Mouse (Mus musculus) hindbrain, postnatal 0 days (tissue): ENCODE measurements around the gene Mterf2. TPM values are rescaled to one million over a fixed set of nuclear protein-coding genes. Genes with fewer than 3 reads are reported as not detected.

ENCODE experiments used
- ATAC-seq: fragments of 200-750 bp; cut with Nextera tagmentation; 2 replicates; pipeline ENCODE4 v1.8.0; 2017; ENCODE audit warnings: mild to moderate bottlenecking, moderate TSS enrichment, moderate library complexity
- DNase-seq: peaks from one replicate; pipeline ENCODE4 v3.0.0-alpha.2; 2015; ENCODE audit warnings: low spot score
- H3K27ac ChIP-seq: fragments of 300-500 bp; sonication (generic); 2 replicates; pipeline ENCODE4 v1.5.1; 2014; ENCODE audit warnings: mild to moderate bottlenecking
- H3K27me3 ChIP-seq: fragments of 300-500 bp; sonication (generic); 2 replicates; pipeline ENCODE4 v1.6.1; 2014; ENCODE audit warnings: low read length, mixed read lengths; ENCODE audit not compliant: insufficient read depth
- H3K36me3 ChIP-seq: fragments of 300-500 bp; sonication (generic); 2 replicates; pipeline ENCODE4 v1.6.1; 2014; ENCODE audit warnings: low read length, mixed read lengths; ENCODE audit not compliant: insufficient read depth
- H3K4me1 ChIP-seq: fragments of 300-500 bp; sonication (generic); 2 replicates; pipeline ENCODE4 v1.6.1; 2014; ENCODE audit warnings: antibody characterized with exemption, low read length, mixed read lengths; ENCODE audit not compliant: insufficient read depth
- H3K4me2 ChIP-seq: fragments of 300-500 bp; sonication (generic); 2 replicates; pipeline ENCODE4 v1.6.1; 2014; ENCODE audit warnings: low read depth, mild to moderate bottlenecking, low read length, moderate library complexity, mixed read lengths
- H3K4me3 ChIP-seq: fragments of 300-500 bp; sonication (generic); 2 replicates; pipeline ENCODE4 v1.5.1; 2014; ENCODE audit warnings: low read length
- H3K9ac ChIP-seq: fragments of 300-500 bp; sonication (generic); replicated peaks from 2 replicates; pipeline ENCODE4 v1.6.1; 2014; ENCODE audit warnings: mild to moderate bottlenecking, low read length, moderate library complexity, mixed read lengths
- H3K9me3 ChIP-seq: fragments of 300-500 bp; sonication (generic); 2 replicates; pipeline ENCODE4 v1.6.1; 2016; ENCODE audit warnings: low read length, mixed read lengths
- CTCF ChIP-seq: IDR thresholded peaks from 2 replicates; pipeline ENCODE4 v1.5.1; 2016; ENCODE audit warnings: antibody characterized with exemption, control low read depth, low read depth
- WGBS: fragments of 180-500 bp; shearing (Covaris S2); extraction: QIAGEN DNeasy Blood & Tissue Kit; methylation state at CpG from one replicate; pipeline ENCODE4 v1.1.7; 2014; 5-methylcytosine and 5-hydroxymethylcytosine counted together
- polyA plus RNA-seq: library from polyadenylated mRNA; unstranded; fragments of >200 nt; fragmentation: Nextera tagmentation; extraction: Ambion mirVana; gene quantifications from 2 replicates; pipeline ENCODE4 v1.2.1, GENCODE M21; 2015
- total RNA-seq: library from RNA; depleted of rRNA; stranded (reverse); fragments of >200 nt; gene quantifications from 2 replicates; pipeline ENCODE4 v1.2.3, GENCODE M21; 2014

Mterf2 gene
- total and polyA plus RNA-seq, 2 experiments from 2014 or later = 16.3 to 20.0 TPM

GRCm38 (mm10) chr10:85157451-85157850 is 29.6 kb upstream of the Mterf2 start:
- no peak overlapping the region for H3K9ac ChIP-seq
- no peak overlapping the region for H3K4me2 ChIP-seq
- no peak overlapping the region for H3K27ac ChIP-seq
- H3K36me3 ChIP-seq = no peaks in the 10 kb centered on the region
- H3K27me3 ChIP-seq = no peaks in the 10 kb centered on the region
- H3K4me3 ChIP-seq = no peak overlapping the region
- ATAC-seq (no peak), DNase-seq (no peak)
- H3K9me3 ChIP-seq = no peaks in the 10 kb centered on the region
- WGBS = 91% methylated on average over 7 of the region's 7 CpGs
- 0 out of 2 replicates have a peak, but pooled peaks cover 6% of the 10 kb centered on the region for H3K4me1 ChIP-seq
- no peak for TF ChIP-seq CTCF

- WGBS = 9% methylated on average over 2 of the region's 2 CpGs
- ATAC-seq = no peak
- Histone ChIP-seq H3K36me3 (peaks cover 6% of the 10 kb centered on the region; the same call in 1 of the 2 replicates), H3K4me1 (no peaks in the 10 kb centered on the region), H3K9ac (no peak overlapping the region), H3K27me3 (no peaks in the 10 kb centered on the region), H3K9me3 (no peaks in the 10 kb centered on the region), H3K4me2 (no peak overlapping the region), H3K27ac (no peak overlapping the region), H3K4me3 (no peak overlapping the region)
- peak; percentile 78 for DNase-seq
- peak; percentile 85 for TF ChIP-seq CTCF
Measured at GRCm38 (mm10) chr10:85154195-85154594, 26.4 kb upstream of the Mterf2 start.

DNA sequence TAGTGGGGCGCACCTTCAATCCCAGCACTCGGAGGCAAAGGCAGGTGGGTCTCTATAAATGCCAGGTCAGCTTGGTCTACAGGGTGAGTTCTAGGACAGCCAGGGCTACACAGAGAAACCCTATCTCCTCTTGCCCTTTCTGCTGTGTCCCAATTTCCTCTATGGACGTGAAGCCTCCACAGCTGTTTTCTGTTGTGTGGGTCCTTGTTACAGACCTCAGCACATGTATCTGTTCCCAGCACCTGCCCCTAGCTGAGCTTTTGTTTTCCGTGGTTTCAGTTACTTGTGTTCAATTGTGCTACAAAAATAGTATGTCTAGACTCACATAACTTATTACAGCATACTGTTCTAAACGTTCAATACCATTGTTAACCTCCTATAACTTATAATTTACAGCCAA is 21.4 kb upstream of the Mterf2 start:
- Histone ChIP-seq H3K9ac (no peak overlapping the region), H3K36me3 (peaks cover 28% of the 10 kb centered on the region), H3K4me3 (no peak overlapping the region), H3K27me3 (no peaks in the 10 kb centered on the region), H3K4me1 (no peaks in the 10 kb centered on the region), H3K9me3 (no peaks in the 10 kb centered on the region), H3K27ac (no peak overlapping the region), H3K4me2 (no peak overlapping the region)
- no peak for TF ChIP-seq CTCF
- DNase-seq (no peak), ATAC-seq (no peak)
- WGBS = 85% methylated on average over 5 of the region's 5 CpGs

DNA sequence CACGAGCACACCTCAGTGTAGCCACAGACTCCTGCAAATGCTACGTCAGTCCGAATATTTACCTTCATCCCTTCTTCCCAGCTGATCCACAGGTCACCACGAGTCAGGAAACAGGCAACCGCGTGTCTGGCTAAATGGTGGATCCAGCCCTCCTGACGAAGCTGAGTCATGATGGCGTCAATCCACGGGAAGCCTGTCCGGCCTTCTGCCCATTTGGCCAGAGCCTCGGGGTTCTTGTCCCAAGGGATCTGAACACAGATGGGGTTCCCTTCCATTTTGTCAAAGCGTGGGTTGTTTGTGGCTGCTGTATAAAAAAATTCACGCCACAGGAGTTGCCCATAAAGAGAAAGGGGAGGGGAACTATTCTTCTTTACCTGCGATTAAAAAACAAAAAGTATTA is 18.5 kb upstream of the Mterf2 start:
- DNase-seq = no peak
- peaks cover 52% of the 10 kb centered on the region for H3K36me3 ChIP-seq
- 82% methylated on average over 14 of the region's 14 CpGs for WGBS
- H3K27ac ChIP-seq = no peak overlapping the region
- TF ChIP-seq CTCF = no peak
- no peak overlapping the region for H3K9ac ChIP-seq
- ATAC-seq = no peak
- no peak overlapping the region for H3K4me3 ChIP-seq
- no peaks in the 10 kb centered on the region for H3K9me3 ChIP-seq
- no peaks in the 10 kb centered on the region for H3K4me1 ChIP-seq
- H3K4me2 ChIP-seq = no peak overlapping the region
- no peaks in the 10 kb centered on the region for H3K27me3 ChIP-seq

DNA sequence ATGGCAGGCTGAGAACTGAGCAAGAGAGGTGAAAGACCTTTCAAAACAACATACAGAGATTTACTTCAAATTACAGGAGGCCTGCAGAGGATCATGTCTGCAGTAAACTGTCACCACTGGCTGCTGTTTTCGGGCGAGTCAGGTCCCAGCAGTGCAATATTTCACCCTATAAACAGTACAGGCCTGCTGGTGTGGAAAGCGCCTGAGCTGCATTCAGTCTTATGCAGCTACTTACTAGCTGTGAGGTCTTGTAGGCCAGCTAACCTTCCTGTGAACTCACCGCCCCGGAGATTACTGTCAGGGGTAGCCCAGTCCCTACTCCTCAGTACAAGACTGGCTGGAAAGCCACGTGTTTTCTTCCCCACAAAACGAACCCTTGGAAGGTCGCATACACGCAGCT is 13.6 kb upstream of the Mterf2 start:
- Histone ChIP-seq H3K36me3 (peaks cover 39% of the 10 kb centered on the region), H3K9me3 (no peaks in the 10 kb centered on the region), H3K27me3 (no peaks in the 10 kb centered on the region), H3K27ac (no peak overlapping the region), H3K4me3 (no peak overlapping the region), H3K4me2 (no peak overlapping the region), H3K4me1 (no peaks in the 10 kb centered on the region), H3K9ac (no peak overlapping the region)
- DNase-seq (no peak), ATAC-seq (no peak)
- WGBS = 88% methylated on average over 9 of the region's 9 CpGs
- TF ChIP-seq CTCF = no peak

- 81% methylated on average over 6 of the region's 6 CpGs for WGBS
- TF ChIP-seq CTCF = no peak
Measured at GRCm38 (mm10) chr10:85136573-85136972, 8.7 kb upstream of the Mterf2 start.

GRCm38 (mm10) chr10:85128453-85128852 is 626 bp upstream of the Mterf2 start:
- H3K4me2 ChIP-seq = peak overlapping the region; percentile 69
- TF ChIP-seq CTCF = no peak
- peak overlapping the region; percentile 67 for H3K4me3 ChIP-seq
- ATAC-seq (no peak; the same call in 1 of the 2 replicates), DNase-seq (peak; percentile 19)
- H3K36me3 ChIP-seq = peaks cover 18% of the 10 kb centered on the region; the same call in 1 of the 2 replicates
- no peak overlapping the region for H3K27ac ChIP-seq
- no peaks in the 10 kb centered on the region for H3K27me3 ChIP-seq
- H3K4me1 ChIP-seq = peaks cover 12% of the 10 kb centered on the region
- WGBS = 24% methylated on average over 7 of the region's 7 CpGs
- peak overlapping the region; percentile 40 for H3K9ac ChIP-seq
- no peaks in the 10 kb centered on the region for H3K9me3 ChIP-seq

More at GRCm38 (mm10) chr10:85136573-85136972, 8.7 kb upstream of the Mterf2 start:
- ATAC-seq (no peak), DNase-seq (no peak)
- H3K4me1 ChIP-seq = no peaks in the 10 kb centered on the region
- no peak overlapping the region for H3K27ac ChIP-seq
- H3K9ac ChIP-seq = no peak overlapping the region
- H3K27me3 ChIP-seq = no peaks in the 10 kb centered on the region
- no peak overlapping the region for H3K4me3 ChIP-seq
- H3K4me2 ChIP-seq = no peak overlapping the region
- H3K36me3 ChIP-seq = peaks cover 20% of the 10 kb centered on the region
- no peaks in the 10 kb centered on the region for H3K9me3 ChIP-seq
